Mouse (Mus musculus) bone marrow macrophage, adult 2 months (primary cell): ENCODE results near the gene B4galt3.

Experiments used
- CTCF ChIP-seq: IDR thresholded peaks from 2 replicates; pipeline ENCODE4 v1.5.1; 2012; ENCODE audit warnings: low read depth, mild to moderate bottlenecking, low read length, moderate library complexity
- POLR2A ChIP-seq: IDR thresholded peaks from 2 replicates; pipeline ENCODE4 v1.6.1; 2012; ENCODE audit warnings: mild to moderate bottlenecking, low read depth, low read length, borderline replicate concordance

DNA sequence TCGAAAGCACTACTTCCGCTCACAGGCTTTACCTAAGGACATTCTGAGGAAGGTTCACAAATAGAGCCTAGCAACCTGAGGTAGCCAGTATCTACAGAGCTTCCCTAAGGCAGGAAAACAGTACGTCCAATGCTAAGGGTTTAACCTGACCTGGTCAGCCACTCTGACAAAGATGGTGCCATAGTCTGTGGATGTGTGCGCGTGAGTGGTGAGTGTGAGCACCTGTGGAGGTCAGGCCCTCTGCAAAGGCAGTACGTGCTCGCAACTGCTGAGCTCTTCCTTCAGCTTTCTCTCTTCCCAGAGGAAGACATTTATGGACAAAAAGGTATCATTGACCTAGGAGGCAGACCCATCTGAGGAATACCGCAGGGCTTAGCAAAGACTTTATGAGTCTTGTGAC lies 8.3 kb downstream of the B4galt3 start:
- TF ChIP-seq POLR2A (no peak), CTCF (no peak)
